Mouse (Mus musculus) gastrocnemius, adult 18-20 months (tissue): ENCODE data around the gene Il3ra. TPM values are rescaled to one million over a fixed set of nuclear protein-coding genes. Genes with fewer than 3 reads are reported as not detected.
A peak's percentile ranks its signal among the peaks of the same experiment; 100 is the strongest.

ENCODE experiments used
- DNase-seq: peaks from one replicate; pipeline ENCODE4 v3.0.0; 2021; ENCODE audit warnings: low spot score
- long read RNA-seq, 2 experiments: library from polyadenylated mRNA; stranded (forward); transcript quantifications; one replicate each; pipeline ENCODE4 v2.0.0; 2021
- total RNA-seq, 2 experiments: library from RNA; stranded (reverse); gene quantifications; 2 replicates each; pipeline ENCODE4 v1.2.3; 2021

Il3ra gene
- total RNA-seq = 1 to 10 TPM; 1.3 to 2.4 TPM
- long read RNA-seq, experiment 1, partial matches to known transcripts = 2 of 4 reads
- long read RNA-seq, experiment 1, other reads (novel, unspliced or antisense) = 1 of 4 reads
- long read RNA-seq, experiment 2 = 0 reads

- DNase-seq = peak; percentile 47
These were observed at the start of gene Il3ra for GRCm38 (mm10) chr14:14345948-14346812. Gene Il3ra (plus strand): TSS chr14:14346275.

- DNase-seq = no peak
These were observed 37.1 kb upstream of the Il3ra start for GRCm38 (mm10) chr14:14308938-14309337.

- DNase-seq = no peak
These were observed 36.7 kb upstream of the Il3ra start for GRCm38 (mm10) chr14:14309416-14309815.

GRCm38 (mm10) chr14:14322528-14322927 is 23.5 kb upstream of the Il3ra start, which contains the start of gene Olfr31:
Gene Olfr31 (plus strand): TSS chr14:14322828.
- no peak for DNase-seq

GRCm38 (mm10) chr14:14345113-14345871 is 783 bp upstream of the Il3ra start:
- DNase-seq = peak; percentile 88

- DNase-seq = no peak
These were observed 682 bp downstream of the Il3ra start for GRCm38 (mm10) chr14:14346813-14347100.

GRCm38 (mm10) chr14:14347151-14347835 is 1.2 kb downstream of the Il3ra start:
- peak; percentile 3 for DNase-seq

- DNase-seq = no peak
These were observed 2.0 kb downstream of the Il3ra start for GRCm38 (mm10) chr14:14347836-14348621.

GRCm38 (mm10) chr14:14348674-14349401 is 2.8 kb downstream of the Il3ra start:
- no peak for DNase-seq

GRCm38 (mm10) chr14:14349485-14350262 is 3.6 kb downstream of the Il3ra start:
- no peak for DNase-seq

GRCm38 (mm10) chr14:14350263-14351147 is 4.4 kb downstream of the Il3ra start:
- DNase-seq = no peak

- DNase-seq = no peak
These were observed 5.0 kb downstream of the Il3ra start for GRCm38 (mm10) chr14:14351148-14351455.

- DNase-seq = no peak
These were observed 5.9 kb downstream of the Il3ra start for GRCm38 (mm10) chr14:14351721-14352590.

GRCm38 (mm10) chr14:14352606-14353005 is 6.5 kb downstream of the Il3ra start:
- no peak for DNase-seq

- DNase-seq = no peak
These were observed 7.1 kb downstream of the Il3ra start for GRCm38 (mm10) chr14:14353081-14353732.

- no peak for DNase-seq
These were observed 7.8 kb downstream of the Il3ra start for GRCm38 (mm10) chr14:14353740-14354510.
